Mouse (Mus musculus): ENCODE results near the gene Mtif2. TPM values are rescaled to one million over a fixed set of nuclear protein-coding genes. Genes with fewer than 3 reads are reported as not detected.

The Mtif2 gene
- polyA plus RNA-seq, 1 experiment from 2014 or later: 40.8 TPM

DNA sequence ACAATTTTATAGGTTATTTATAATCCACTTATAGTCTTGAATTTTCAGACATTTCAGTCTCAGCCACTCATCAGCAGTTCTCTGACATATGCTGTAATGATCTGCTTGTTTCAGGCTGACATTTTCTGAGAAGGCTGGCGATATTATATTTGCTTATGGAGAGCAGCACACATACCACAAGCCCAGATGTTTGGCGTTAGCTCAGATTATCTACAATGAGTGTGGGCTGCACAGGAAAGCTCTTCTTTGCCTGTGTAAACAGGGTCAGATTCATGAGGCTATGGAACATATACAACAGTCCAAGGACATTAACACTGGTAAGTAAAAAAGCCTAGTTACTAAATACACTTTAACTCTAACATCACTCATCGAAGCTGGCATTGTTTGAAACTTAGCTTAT is 45.3 kb downstream of the Mtif2 start:
- Histone ChIP-seq H3K4me1 (no peaks in the 10 kb centered on the region), H3K4me2 (no peak overlapping the region), H3K9me3 (replicated peaks) (no peaks in the 10 kb centered on the region), H3K27ac (replicated peaks) (no peak overlapping the region), H3K27me3 (replicated peaks) (no peaks in the 10 kb centered on the region), H3K4me3 (replicated peaks) (no peak overlapping the region), H3K36me3 (no peaks in the 10 kb centered on the region), H3K9ac (replicated peaks) (no peak overlapping the region)
- 90% methylated on average over 3 of the region's 3 CpGs for WGBS
- ATAC-seq (ENCODE audit: low FRiP score): no peak

DNA sequence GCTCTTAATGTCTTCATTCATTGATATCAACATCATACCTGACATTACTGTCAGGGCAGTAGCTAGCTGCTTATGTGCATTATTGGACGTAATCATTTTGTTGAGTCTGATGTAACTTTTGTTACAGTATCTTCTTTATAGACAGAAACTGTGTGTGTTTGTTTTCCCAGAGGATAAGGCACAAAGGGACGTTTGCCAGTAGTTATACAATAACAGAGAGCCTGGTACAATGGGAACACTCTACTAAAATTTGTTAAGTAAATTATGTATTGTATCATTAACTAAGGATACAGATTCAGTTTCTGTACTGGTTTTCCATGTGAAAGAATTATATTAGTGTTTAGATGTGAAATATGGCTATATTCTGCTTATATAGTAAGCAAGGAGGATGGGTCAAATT is 46.4 kb downstream of the Mtif2 start:
- Histone ChIP-seq H3K9ac (replicated peaks) (no peak overlapping the region), H3K4me3 (replicated peaks) (no peak overlapping the region), H3K27ac (replicated peaks) (no peak overlapping the region), H3K4me1 (no peaks in the 10 kb centered on the region), H3K4me2 (no peak overlapping the region), H3K9me3 (replicated peaks) (no peaks in the 10 kb centered on the region), H3K36me3 (no peaks in the 10 kb centered on the region), H3K27me3 (replicated peaks) (no peaks in the 10 kb centered on the region)
- no peak for ATAC-seq (ENCODE audit: low FRiP score)
- 79% methylated on average over 2 of the region's 2 CpGs for WGBS

GRCm38 (mm10) chr11:29579610-29580009 is 53.4 kb downstream of the Mtif2 start:
- Histone ChIP-seq H3K36me3 (no peaks in the 10 kb centered on the region), H3K9ac (replicated peaks) (no peak overlapping the region), H3K4me3 (replicated peaks) (no peak overlapping the region), H3K27me3 (replicated peaks) (no peaks in the 10 kb centered on the region), H3K4me1 (no peaks in the 10 kb centered on the region), H3K9me3 (replicated peaks) (no peaks in the 10 kb centered on the region), H3K27ac (replicated peaks) (no peak overlapping the region), H3K4me2 (no peak overlapping the region)
- ATAC-seq (ENCODE audit: low FRiP score): no peak

Other genes with a start within 250 kb of the Mtif2 start
- gene Ccdc88a, start 152.8 kb upstream of the Mtif2 start, polyA plus RNA-seq (2015; fragmentation: Nextera tagmentation; extraction: Ambion mirVana): 79.9 and 88.8 TPM in 2 replicates
- gene Prorsd1, start 11.4 kb upstream of the Mtif2 start, polyA plus RNA-seq (2015; fragmentation: Nextera tagmentation; extraction: Ambion mirVana): 12.5 and 16.3 TPM in 2 replicates
- 0.14 and 0.15 TPM in 2 replicates for gene Clhc1, start 21.5 kb downstream of the Mtif2 start, polyA plus RNA-seq (2015; fragmentation: Nextera tagmentation; extraction: Ambion mirVana)
- gene Rps27a, start 21.7 kb downstream of the Mtif2 start, polyA plus RNA-seq (2015; fragmentation: Nextera tagmentation; extraction: Ambion mirVana): 601 and 676 TPM in 2 replicates
- gene Rtn4, start 166.5 kb downstream of the Mtif2 start, polyA plus RNA-seq (2015; fragmentation: Nextera tagmentation; extraction: Ambion mirVana): 113 and 122 TPM in 2 replicates